31 mouse cellular contexts compared by ENCODE assay signal in genomic region chr13:21472427-21472826, GRCm38 (mm10). TPM values are rescaled to one million over a fixed set of nuclear protein-coding genes. Genes with fewer than 3 reads are reported as not detected.
"Had no signal": no experiment of that assay in that cellular context is flagged by ENCODE, and none has a peak within 500 bp of the region (broad histone marks: within the 10 kb centered on the region; RNA-seq: fewer than 3 reads in every experiment).

No protein-coding gene starts in this region.

- H3K9ac ChIP-seq: kidney, embryonic 15.5 days; limb, embryonic 12.5 days; limb, embryonic 15.5 days; liver, embryonic 14.5 days; lung, embryonic 15.5 days; neural tube, embryonic 12.5 days; neural tube, embryonic 15.5 days had no signal

- H3K27me3 ChIP-seq: limb, embryonic 15.5 days; lung, embryonic 15.5 days; neural tube, embryonic 12.5 days; neural tube, embryonic 15.5 days had no signal

- H3K4me1 ChIP-seq: neural tube, embryonic 12.5 days had no signal

- H3K4me2 ChIP-seq: kidney, embryonic 15.5 days; limb, embryonic 12.5 days; limb, embryonic 15.5 days; liver, embryonic 11.5 days; lung, embryonic 15.5 days; midbrain, embryonic 11.5 days; neural tube, embryonic 12.5 days; neural tube, embryonic 15.5 days had no signal

- H3K36me3 ChIP-seq: kidney, embryonic 15.5 days; limb, embryonic 12.5 days; limb, embryonic 15.5 days; lung, embryonic 15.5 days; neural tube, embryonic 12.5 days; neural tube, embryonic 15.5 days had no signal

- DNase-seq: kidney, adult 8-10 months; kidney, postnatal 10 days; kidney, postnatal 36 days; layer of hippocampus, postnatal 36 days; left cerebral cortex, postnatal 4 days; lung, adult 18-20 months; lung, postnatal 10 days; lung, postnatal 36 days; midbrain, embryonic 14.5 days; right cerebral cortex, adult 18-20 months; right cerebral cortex, postnatal 14 days; right cerebral cortex, postnatal 4 days; thymus, postnatal 25 days had no signal

- H3K27ac ChIP-seq: kidney, embryonic 15.5 days; left cerebral cortex, adult 2 months; limb, embryonic 12.5 days; limb, embryonic 15.5 days; liver, embryonic 14.5 days; lung, embryonic 15.5 days; neural tube, embryonic 12.5 days; neural tube, embryonic 15.5 days; stomach, postnatal 0 days had no signal

- H3K4me3 ChIP-seq: kidney, embryonic 15.5 days; left cerebral cortex, adult 2 months; limb, embryonic 12.5 days; limb, embryonic 15.5 days; lung, embryonic 15.5 days; megakaryocyte, embryonic 14.5 days; neural tube, embryonic 12.5 days; neural tube, embryonic 15.5 days had no signal

- H3K9me3 ChIP-seq: kidney, embryonic 15.5 days; limb, embryonic 12.5 days; limb, embryonic 15.5 days; lung, embryonic 15.5 days; megakaryocyte, embryonic 14.5 days; neural tube, embryonic 12.5 days; neural tube, embryonic 15.5 days had no signal

RNA-seq across cellular contexts. Expression of gene Gm10065, which starts 6.8 kb away (rescaled TPM):
- total RNA-seq: layer of hippocampus, adult 8-10 months; layer of hippocampus, postnatal 10 days; layer of hippocampus, postnatal 36 days; left cerebral cortex, adult 2 months; left cerebral cortex, postnatal 10 days; left cerebral cortex, postnatal 4 days had no signal
- polyA plus RNA-seq: kidney, embryonic 15.5 days; limb, embryonic 12.5 days; limb, embryonic 15.5 days; liver, embryonic 11.5 days; liver, embryonic 14.5 days; lung, embryonic 15.5 days; midbrain, embryonic 11.5 days; midbrain, embryonic 14.5 days; neural tube, embryonic 12.5 days; neural tube, embryonic 15.5 days; stomach, embryonic 14.5 days; stomach, postnatal 0 days; thymus, postnatal 0 days; urinary bladder, adult 2 months had no signal
